Mouse (Mus musculus): ENCODE results near the gene Nt5m. TPM values are rescaled to one million over a fixed set of nuclear protein-coding genes. Genes with fewer than 3 reads are reported as not detected.

The Nt5m gene
- polyA plus RNA-seq (2014; fragmentation: Illumina TruSeq; extraction: RNeasy Lipid Tissue Mini Kit (QIAGEN cat#74804); ENCODE audit: low read depth, low replicate concordance), result 20.5 TPM

DNA sequence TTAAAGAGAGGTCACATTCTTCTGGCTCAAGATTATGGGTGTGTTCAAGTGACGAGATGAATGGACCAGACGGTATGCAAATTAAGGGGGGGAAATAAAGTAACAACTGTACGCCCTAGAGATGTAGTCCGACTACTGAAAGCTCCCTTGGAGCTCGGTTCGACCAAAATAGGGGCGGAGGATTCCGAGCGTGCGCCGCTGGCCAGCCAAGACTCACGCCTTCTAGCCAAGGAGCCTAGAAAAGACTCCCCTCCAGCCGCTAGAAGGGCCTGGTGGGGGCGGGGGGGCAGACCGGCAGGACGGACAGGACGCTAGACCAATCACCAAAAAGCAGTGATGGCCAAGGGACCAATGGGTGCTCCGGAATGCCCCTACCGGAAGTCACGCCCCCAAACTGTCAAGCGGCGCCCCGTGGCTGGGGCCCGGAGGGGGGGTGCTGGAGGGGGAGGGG is at the start of gene Nt5m:
TSS of gene Nt5m (plus strand) at position 440 of the 451 bp plus-strand sequence.

DNA sequence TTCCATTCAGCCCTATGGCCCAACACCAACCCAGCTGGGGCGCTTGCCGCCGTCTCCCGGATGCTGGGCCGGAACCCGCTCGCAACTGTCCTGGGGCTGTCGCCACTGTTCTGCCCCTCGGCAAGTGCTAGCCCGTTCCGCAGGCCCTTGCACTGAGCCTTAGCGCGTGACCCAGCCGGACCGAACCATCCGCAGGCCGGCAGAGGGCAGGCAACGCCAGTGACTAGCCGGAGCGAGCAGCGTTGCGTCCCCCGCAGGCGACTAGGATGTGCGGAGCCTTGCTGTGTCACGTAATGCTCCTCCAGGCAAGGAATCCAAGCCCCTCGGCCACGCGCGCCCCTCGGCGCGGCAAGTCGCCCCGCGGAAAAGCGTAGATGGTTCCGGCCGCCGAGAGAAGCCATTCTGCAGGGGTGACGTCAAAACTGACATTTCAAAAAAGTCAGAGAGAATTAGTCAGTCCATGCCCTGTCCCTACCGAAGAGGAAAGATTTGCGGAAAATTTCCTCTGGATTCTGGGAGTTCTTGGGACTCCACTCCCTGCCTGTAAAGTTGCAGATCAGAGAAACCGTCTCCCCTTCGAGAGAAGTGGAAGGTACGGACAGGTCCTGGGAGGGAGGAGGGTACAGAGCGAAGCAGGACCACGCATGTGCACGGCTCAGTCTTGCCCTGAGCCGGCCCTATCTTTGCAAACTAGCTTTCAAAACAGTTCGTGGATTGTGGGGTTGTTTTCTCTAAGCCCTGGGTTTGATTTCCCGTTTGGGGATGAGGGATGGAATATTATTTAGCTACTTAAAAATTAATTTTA is 29.4 kb upstream of the Nt5m start, which contains the start of gene Flcn:
TSS of gene Flcn (minus strand) at position 347 of the 805 bp plus-strand sequence.

DNA sequence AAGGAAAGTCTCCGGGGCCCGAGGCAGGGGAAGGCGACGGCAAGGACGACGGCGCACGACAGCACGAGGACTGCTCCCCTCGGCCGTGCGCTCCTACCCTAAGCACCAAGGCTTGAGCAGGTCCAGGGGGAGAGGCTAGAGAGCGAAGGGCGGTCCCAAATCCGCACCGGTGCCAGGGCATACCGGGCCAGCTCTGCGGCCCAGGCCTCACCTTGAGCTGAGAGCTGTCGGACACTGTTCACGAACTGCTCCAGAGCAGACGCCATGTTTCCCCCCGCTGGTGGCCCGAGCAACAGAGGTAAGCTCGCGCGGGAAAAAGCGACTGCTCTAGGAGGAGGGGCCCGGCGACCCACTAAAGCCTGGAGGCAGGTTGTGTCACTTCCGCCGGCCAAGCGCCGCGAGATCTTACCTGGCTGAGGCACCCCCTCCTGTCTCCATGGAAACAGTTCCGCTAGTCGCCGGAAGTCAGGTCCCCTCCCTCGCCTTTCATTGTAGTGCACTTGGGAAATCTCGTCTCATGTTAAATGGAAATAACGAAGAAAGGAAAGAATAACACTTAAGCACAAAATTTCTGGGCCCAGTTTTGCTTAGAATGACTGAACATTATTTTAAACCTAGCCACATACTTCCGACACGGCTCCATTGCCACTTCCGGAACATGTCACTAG is 346 bp downstream of the Nt5m start, which contains the start of gene Cops3:
TSS of gene Cops3 (minus strand) at position 380 of the 668 bp plus-strand sequence.

Other genes with a start within 250 kb of the Nt5m start
- not detected for gene Olfr223, start 246.2 kb upstream of the Nt5m start, polyA plus RNA-seq (2014; fragmentation: Illumina TruSeq; extraction: RNeasy Lipid Tissue Mini Kit (QIAGEN cat#74804); ENCODE audit: low read depth, low replicate concordance)
- gene Mprip, start 178.1 kb upstream of the Nt5m start, polyA plus RNA-seq (2014; fragmentation: Illumina TruSeq; extraction: RNeasy Lipid Tissue Mini Kit (QIAGEN cat#74804); ENCODE audit: low read depth, low replicate concordance), result 164 TPM
- 1.3 TPM for gene Pld6, start 51.8 kb upstream of the Nt5m start, polyA plus RNA-seq (2014; fragmentation: Illumina TruSeq; extraction: RNeasy Lipid Tissue Mini Kit (QIAGEN cat#74804); ENCODE audit: low read depth, low replicate concordance)
- 28.3 TPM for gene Flcn, start 29.4 kb upstream of the Nt5m start, polyA plus RNA-seq (2014; fragmentation: Illumina TruSeq; extraction: RNeasy Lipid Tissue Mini Kit (QIAGEN cat#74804); ENCODE audit: low read depth, low replicate concordance)
- 62.5 TPM for gene Cops3, start 391 bp downstream of the Nt5m start, polyA plus RNA-seq (2014; fragmentation: Illumina TruSeq; extraction: RNeasy Lipid Tissue Mini Kit (QIAGEN cat#74804); ENCODE audit: low read depth, low replicate concordance)
- 35.9 TPM for gene Med9, start 108.8 kb downstream of the Nt5m start, polyA plus RNA-seq (2014; fragmentation: Illumina TruSeq; extraction: RNeasy Lipid Tissue Mini Kit (QIAGEN cat#74804); ENCODE audit: low read depth, low replicate concordance)
- gene Rasd1, start 125.5 kb downstream of the Nt5m start, polyA plus RNA-seq (2014; fragmentation: Illumina TruSeq; extraction: RNeasy Lipid Tissue Mini Kit (QIAGEN cat#74804); ENCODE audit: low read depth, low replicate concordance), result 137 TPM
- gene Pemt, start 207.0 kb downstream of the Nt5m start, polyA plus RNA-seq (2014; fragmentation: Illumina TruSeq; extraction: RNeasy Lipid Tissue Mini Kit (QIAGEN cat#74804); ENCODE audit: low read depth, low replicate concordance), result 126 TPM

All from adipose tissue, adult 10 weeks (tissue).